Mouse (Mus musculus): ENCODE data around the gene Mcl1.
"Not testable (repeated sequence)": the region's sequence is repeated elsewhere in the genome, so short reads cannot be mapped to it uniquely, and the experiment has no call there.

The Mcl1 gene

DNA sequence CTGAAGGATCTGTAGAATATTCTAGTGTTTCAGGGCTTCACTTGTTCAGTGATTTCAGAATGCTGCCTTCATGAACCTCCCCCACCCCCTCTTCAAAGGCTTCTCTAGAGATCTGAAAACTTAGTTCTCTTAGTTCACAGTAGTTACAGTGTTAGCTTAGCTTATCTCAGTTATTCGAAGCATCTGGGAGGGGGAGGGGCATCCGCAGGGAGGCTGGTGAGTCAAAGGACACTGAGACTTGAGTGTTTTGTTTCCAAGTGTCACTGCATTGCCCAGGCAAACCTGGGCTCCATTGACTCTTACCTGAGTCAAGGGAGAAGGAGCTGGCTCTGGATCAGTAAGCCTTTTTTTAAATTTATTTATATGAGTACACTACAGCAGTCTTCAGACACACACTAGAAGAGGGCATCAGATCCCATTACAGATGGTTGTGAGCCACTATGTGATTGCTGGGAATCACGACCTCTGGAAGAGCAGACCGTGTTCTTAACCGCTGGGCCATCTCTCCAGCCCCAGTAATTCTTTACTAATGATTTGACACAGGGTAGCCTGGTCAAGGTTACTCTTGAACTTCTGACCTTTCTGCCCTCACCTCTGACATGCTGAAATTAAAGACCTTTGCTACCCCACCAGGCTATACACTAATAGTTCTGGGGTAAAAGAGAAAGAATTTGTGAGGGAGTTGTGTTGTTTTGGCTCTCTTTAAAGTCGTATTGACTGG lies 7.7 kb downstream of the Mcl1 start:
- DNase-seq (ENCODE audit: low spot score in 2 of 2), result peak; percentile 77 to 79

DNA sequence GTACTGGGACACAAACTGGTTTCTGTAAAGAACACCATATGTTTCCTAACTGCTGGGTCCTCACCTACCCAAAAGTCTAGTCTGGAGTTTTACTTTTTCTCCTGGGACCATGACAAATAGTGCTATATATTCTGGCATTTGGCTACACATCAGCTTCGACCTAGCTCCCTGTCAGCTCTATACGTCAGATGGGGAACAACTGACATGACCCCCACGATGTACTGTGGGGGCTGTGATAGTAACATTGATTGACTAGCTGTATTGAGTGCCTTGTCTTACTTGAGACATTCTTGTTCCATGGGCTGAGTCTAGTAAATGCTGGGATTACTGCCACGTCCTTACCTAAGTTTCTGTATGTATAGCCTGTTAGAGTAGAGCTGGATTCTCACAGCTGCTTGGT lies 8.9 kb downstream of the Mcl1 start:
- no peak for DNase-seq (ENCODE audit: low spot score in 2 of 2)

DNA sequence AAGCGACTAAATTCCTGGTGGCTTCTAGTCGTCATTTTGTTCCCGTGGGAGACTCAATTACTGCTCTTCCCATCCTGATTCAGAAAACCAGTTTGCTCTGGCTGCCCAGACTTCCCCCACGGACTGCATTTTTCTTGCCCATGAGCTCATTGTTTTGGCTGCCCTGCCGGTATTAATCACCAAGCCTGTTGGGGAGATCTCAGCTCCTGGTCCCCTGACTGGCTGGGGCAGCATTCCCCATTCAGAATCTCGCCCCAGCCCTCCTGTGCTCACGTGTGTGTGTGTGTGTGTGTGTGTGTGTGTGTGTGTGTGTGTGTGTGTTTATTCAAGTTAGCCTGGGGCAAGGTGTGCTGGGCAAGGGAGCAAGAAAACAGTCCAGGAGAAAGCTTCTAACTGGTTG lies 9.4 kb downstream of the Mcl1 start:
- DNase-seq (ENCODE audit: low spot score in 2 of 2), result no peak

DNA sequence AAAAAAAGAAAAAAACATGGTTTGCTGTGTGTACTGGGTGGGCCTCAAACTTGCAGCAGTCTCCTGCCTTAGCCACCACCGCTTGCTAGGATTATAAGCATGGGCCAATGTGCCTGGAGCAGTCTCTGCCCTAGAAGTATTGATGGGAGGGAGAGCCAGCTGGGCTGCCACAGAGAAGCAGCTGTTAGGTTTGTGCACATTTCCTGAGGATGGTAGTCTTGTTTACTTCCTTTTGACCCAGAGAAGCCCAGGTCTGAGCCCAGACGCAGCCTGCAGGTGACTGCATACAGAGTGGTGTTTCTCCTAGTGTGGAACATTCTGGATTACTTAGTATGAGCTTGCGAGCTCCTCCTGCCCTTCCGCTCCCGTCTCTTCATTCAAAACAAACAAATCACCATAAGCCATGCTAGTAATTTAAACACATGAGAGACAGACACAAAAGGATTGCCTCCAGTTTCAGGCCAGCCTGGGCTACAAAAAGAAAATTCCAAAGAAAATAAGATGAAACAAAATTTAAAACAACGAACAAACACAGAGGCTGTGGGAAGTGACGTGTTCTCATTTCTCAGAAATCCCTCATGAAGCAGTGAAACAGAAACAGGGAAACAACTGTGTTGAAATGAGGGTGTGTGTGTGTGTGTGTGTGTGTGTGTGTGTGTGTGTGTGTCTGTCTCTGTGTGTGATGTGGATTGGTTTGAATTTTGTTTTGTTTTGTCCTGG lies 10.2 kb downstream of the Mcl1 start:
- DNase-seq (ENCODE audit: low spot score in 2 of 2), result peak; percentile 74 to 79

DNA sequence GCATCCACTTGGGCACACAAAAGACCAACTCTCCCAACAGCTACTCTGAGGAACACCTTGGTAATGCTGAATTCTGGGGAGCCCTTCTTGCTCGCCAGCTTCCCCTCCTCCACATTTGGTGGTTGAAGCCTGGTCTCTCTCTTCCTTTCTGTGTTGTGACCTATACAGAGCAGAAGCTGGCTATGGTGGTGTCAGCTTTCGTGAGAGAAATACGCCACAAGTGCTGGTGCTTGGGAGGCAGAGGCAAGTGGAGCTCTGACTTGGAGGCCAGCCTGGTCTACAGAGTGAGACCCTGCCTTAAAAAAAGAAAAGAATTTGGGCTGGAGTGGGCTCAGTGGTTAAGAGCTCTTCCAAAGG lies 10.7 kb downstream of the Mcl1 start:
- no peak for DNase-seq (ENCODE audit: low spot score in 2 of 2)

DNA sequence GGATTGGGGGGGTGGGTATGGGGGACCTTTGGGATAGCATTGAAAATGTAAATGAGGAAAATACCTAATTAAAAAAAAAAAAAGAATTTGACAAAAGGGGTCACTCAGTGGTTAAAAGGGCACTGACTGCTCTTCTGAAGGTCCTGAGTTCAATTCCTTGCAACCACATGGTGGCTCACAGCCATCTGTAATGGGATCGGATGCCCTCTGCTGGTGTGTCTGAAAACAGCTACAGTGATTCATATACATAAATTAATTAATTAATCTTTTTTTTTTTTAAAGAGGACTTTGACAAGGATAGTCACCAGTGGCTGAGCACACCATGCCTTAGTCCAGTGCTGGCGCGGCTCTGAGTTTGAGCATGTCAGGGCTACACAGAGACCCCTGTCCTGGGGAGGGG lies 11.8 kb downstream of the Mcl1 start:
- DNase-seq (ENCODE audit: low spot score in 2 of 2), result not testable (repeated sequence)

DNA sequence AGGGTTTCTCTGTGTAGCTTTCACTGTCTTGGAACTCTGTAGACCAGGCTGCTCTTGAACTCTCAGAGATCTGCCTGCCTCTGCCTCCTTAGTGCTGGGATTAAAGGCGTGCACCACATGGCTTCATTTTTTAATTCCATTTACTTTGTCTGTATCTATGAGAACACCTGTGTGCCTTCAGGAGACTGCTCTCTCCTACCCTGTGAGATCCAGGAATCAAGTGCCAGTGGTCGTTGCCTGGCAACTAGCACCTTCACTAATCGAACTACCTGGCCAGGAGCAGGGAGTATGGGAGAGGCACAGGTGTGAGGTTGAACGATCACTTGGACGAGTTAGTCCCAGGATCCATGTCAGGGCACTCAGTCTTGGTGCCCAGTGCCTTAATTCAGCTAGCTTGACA lies 12.6 kb downstream of the Mcl1 start:
- no peak for DNase-seq (ENCODE audit: low spot score in 2 of 2)

DNA sequence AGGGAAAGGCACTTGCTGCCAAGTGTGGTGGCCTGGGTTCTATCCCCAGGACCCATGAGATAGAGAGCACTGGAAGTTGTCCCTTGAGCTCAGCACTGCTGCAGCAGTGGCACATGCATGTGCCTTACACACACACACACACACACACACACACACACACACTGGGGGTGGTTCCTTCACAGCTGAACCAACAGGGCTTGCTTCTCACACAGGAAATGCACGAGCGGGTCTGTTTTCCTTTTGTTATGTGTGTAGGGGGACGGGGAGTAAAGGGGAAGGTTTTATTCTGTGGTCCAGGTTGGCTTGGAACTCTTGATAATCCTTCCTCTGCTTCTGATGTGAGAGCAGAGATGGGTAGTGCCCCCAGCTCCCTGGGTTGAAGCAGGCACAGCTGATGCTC lies 13.9 kb downstream of the Mcl1 start:
- peak; percentile 69 to 70 for DNase-seq (ENCODE audit: low spot score in 2 of 2)

DNA sequence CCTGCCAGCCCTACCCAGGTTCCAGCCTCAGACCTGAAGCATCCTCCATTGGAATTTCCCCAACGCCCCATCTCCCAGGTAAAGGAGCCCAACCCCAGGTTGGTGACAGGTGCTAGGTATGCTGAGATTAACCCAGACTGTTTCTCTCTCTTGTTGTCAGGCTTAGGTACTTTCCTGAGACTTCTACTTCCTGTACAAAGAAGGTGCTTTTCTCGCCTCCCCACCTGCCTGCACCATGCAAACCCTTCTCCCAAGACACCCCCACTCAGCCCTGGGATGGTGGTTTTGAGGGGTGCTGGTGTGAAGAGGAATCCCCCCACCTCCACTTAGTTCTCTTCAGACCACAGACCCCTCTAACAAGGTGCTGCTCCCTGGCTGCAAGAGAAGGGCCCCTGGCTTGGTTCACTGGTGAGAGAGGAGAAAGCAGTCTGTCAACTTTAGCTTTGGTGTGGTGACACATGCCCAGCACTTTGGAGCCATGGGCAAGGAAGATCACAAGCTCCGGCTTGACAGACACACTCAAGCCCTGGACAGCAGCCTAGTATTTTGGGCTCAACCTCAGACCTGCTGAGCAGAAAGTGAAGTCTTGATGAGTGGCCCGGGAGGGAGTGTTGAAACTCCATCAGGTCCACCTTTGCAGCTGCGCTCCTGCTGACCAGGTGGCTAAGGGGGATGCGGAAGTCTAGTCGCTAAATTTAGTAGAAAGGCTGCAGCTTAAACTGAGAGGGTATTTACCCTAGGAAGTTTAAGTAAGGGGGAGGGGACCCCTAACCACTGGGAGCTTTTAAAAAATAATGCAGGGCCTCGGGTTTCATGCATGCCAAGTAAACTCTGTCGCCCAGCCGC lies 14.5 kb downstream of the Mcl1 start:
- peak; percentile 60 to 68 for DNase-seq (ENCODE audit: low spot score in 2 of 2)

DNA sequence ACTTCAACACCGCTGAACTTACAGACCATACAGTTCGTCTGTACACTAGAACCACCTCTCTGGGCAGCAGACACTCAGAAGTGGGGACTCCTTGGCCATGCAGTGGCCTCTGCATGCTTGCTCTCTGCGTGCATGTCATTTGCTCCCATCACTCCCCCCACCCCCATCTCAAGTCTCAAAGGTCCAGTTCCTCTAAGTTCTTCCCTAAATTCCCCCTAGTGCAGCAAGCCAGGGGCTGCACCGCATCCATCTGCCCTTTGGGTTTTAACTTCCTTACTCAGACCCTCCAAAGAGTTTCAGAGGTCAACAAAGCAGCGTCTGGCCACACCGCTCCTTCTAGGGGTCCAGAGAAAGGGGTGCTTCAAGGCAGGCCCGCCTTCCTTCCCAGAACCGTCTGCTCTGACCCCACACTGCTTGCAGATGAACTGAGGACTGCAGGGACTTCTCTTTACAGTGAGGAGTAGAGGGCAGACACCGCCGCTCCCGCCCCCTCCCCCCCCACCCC lies 15.2 kb downstream of the Mcl1 start:
- no peak for DNase-seq (ENCODE audit: low spot score in 2 of 2)

DNA sequence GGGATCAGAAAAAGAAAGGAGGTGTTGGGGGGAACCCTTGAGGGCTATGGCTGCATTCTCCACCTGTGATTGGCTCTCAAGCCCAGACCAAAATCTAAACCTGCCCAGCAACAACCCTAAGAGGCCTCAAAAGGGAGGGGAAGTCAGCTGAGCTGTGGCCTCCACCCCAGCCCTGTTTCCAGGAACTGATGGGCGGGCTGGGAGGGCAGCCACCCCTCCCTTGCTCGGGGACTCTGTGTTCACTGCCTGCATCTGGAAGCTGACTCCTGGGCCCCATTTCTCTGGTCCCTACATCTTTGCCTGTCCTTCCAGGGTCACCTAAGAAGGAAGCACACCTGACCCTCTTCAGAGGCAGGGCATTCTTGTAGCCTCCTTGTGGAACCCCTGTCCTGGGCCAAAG lies 15.6 kb downstream of the Mcl1 start:
- peak; percentile 74 to 84 for DNase-seq (ENCODE audit: low spot score in 2 of 2)

DNA sequence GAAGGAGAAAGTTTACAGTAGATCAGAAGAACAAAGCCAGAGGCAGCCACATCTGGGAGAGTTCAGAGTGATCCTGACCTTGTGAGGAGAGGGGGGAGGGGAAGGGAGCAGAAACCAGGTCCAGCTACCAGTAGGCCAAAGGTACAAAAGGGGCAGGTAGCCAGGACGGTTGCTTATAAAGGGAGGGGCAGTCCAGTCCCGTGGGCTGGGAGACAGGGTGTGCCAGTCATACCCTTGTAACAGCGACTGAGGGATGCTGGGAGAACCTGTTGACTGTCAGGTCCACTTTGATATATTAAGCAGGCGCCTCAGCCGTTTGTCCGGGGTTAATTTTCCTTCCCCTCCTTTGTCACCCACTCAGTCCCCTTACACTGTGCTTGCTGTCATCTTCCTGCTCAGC lies 16.2 kb downstream of the Mcl1 start:
- DNase-seq (ENCODE audit: low spot score in 2 of 2), result peak; percentile 37 to 43

DNA sequence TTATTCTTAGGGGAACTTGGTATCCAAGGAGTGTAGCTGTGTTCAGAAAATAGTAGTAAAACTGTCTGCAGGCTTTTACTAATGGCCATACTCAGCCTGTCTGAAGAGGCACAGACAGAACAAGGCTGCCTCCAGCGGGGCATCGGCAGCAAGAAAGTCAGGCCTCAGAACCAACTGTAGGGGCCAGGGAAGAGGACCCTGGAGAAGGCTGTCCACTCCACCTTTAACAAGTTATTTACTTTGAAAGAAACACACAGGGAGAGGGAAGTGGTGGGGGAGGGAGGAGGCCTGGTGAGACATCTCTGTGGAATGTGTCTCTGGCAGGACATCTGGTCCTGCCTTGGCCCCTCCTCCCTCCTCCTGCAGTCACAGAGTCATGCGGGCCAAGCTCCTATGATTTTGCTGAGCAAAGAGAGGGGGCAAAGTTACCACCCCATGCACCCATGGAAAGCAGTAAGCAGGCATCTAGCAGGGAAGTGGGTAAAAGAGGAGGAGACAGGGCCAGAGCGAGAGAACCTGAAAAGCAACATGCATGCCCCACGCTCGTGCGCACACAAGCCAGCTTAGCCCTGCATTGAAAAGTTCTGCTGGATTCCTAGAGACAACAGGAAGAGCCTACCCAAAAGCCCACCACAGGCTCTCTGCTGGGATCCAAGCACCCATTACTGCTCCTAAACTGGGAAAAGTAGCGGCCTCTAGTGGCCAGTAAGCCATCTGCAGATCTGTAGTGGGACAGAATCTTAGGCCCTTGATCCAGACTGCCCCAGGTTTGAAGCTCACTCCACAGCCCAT lies 16.9 kb downstream of the Mcl1 start:
- peak; percentile 66 to 79 for DNase-seq (ENCODE audit: low spot score in 2 of 2)

DNA sequence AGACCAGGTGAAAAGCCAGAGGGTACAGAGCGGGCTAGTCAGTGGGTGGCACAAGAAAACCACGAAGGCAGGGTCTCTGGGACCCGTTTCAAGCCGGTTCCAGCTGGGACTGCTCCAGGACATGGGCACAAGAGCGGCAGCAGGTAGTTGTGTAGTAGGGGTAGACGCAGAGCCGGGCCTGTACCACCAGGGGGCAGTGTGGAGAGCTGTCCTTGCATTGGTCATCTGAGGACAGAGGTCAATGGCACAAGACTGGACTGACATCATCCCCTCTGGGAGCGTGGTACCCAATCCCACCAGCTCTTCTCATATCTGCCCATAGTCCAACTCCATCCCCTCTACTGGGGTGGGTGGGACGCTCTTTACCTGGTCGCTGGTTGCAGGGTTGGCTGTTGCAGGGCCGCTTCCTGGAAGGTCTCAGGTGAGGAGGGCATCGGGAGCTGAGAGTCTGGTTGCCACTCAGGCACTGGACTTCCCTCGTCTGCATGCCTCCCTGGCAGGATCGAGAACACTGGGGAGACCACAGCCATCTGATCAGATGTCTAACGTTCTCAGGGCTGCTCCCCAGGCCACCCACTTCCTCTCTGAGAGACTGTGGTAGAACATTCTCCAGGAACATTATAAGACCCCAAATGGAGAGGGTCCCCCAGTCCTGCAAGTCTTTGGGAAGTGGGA lies 18.3 kb downstream of the Mcl1 start:
- DNase-seq (ENCODE audit: low spot score in 2 of 2), result peak; percentile 35 to 71

DNA sequence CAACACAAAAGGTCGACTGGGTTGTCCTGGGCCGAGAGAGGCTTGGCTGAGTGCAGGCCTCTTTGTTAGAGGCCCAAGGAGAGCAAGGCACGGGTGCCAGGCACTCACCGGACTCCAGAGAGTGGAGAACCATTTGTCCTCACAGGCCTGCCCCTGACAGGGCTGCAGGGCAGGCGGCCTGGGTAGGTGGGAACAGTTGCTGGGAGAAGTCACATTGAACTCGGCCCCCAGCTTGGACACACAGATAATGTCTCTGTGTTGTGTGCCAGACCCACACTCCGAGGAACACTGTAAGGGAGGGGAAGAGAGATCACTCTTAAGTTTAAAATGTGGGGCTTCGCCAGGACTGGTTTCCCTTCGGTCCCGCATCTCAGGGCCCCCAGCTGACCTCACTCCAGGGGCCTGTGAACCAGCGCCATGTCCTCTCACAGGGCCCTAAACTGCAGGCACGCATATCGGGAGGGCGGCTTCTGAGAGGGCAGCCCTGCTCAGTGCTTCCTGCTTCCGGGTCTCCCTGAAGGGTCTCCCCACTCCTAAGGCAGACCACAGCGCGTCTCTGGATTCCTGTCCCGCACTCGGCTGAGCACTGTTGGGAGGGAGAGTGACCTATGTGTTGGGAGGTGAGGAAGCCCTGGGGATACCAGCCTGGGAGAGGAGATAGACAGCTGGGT lies 19.0 kb downstream of the Mcl1 start:
- no peak for DNase-seq (ENCODE audit: low spot score in 2 of 2)

DNA sequence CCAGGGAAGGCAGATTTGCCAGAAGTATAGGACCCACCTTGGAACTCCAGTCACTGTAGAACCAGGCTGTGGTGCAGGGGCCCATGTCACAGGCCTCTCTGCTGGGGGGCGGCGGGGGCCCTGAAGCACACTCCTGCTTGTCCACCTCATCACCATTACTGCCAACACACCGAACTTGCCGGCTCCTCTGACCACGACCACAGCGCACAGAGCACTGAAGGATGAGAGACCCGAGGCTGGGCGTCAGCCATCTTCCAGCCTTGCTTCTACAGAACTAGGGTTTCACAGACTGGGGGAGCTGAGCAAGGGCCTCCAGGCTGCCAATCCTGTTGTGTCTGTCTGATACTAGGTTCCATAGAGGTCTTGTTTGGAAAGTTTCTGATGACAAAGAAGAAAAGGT lies 21.0 kb downstream of the Mcl1 start:
- no peak for DNase-seq (ENCODE audit: low spot score in 2 of 2)

DNA sequence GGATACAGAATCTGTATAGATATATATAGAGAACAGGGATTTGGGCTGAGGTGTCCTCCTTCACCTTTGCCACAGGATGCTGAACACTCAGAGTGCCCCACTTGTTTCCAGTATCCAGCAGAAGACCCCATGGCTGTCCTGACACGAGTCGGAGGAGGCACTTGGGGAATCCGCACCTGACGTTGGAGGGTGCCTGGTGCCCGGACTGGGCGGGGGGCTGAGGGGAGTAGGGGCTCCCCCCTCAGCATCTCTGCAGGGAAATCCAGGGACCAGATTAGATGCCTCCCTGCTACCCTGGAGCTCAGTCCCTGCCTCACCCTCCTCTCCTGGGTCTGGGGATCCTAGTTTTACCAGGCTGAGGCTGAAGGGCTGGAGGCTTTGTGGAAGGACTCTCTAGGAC lies 22.1 kb downstream of the Mcl1 start:
- no peak for DNase-seq (ENCODE audit: low spot score in 2 of 2)

DNA sequence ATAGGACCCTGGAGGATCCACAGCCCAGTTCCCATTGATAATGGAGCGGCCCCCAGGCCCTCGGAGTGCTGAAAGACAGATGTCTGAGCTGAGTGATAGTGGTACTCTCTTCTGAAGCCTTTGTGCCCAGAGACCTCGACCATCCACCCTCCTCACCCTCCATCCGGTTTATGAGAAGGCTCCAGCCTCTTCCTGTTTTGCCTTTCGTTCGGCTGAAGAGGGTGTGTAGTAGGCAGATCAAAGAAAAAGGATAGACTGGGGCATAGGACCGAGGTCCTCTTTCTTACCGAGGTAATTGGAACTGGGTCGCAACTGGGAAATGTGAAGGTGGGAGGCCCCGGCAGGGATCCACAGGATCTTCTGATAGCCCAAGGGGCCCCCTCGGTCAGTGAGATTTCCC lies 22.8 kb downstream of the Mcl1 start:
- no peak for DNase-seq (ENCODE audit: low spot score in 2 of 2)

DNA sequence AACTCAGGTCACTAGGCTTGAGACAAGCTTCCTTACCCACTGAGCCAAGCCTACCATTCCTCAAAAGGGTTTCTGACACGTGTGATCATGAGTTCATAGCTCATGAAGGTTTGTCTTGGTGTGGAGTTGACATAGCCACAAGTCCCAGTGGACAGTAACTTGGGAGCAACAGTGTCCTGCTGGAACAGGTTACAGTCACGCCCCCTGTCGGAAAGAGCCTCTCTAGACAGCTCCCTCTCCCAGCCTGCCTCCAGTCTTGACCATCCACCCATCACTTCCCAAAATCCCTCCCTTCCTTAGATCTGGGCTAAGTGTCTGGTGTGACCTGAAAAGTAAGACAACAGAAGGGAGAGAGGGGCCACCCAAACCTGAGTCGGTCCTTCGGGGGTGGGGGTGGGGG lies 24.3 kb downstream of the Mcl1 start:
- DNase-seq (ENCODE audit: low spot score in 2 of 2), result no peak

DNA sequence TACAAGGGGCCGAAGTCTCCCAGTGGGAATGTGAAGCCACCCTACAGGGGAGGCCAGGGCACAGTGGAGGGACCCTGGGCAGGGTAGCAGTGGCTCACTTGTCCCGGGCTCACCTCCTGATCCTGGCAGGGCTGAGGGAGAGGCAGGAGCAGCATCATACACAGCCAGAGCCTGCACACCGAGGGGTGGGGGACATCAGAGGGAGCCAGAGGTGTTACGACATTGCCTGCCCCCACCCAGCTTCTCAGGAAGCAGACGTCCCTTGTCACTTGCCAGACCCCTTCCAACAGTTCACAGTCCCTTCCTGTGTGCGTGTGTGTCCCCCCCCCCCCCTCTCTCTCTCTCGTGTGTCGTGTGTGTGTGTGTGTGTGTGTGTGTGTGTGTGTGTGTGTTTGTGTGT lies 26.3 kb downstream of the Mcl1 start:
- no peak for DNase-seq (ENCODE audit: low spot score in 2 of 2)

DNA sequence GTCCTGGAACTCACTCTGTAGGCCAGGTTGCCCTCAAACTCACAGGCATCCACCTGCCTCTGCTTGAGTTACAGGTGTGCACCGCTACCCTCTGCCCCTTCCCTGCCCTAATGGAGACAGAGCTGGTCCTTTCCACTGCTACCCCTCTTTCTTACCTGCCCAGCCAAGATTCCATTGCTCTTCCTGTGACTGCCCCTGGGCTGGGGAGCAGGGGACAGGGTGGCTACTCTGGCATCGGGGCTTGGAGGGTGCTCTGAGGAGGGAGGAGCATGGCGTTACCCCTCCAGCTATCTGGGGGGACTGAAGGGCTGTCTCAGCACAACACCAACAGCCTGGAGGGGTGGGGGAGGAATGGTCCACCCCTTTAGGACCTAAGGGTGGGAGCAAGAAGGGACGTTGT lies 26.7 kb downstream of the Mcl1 start:
- no peak for DNase-seq (ENCODE audit: low spot score in 2 of 2)
